In genomic region chr9:97685664-97686063, GRCm38 (mm10) we compare ENCODE assay signal across 15 mouse cellular contexts.
A peak's percentile ranks its signal among the peaks of the same experiment; 100 is the strongest.
DNase-seq lines count a peak whose midpoint lies in the region; ATAC-seq lines count a peak whose summit lies in the region.
"Had no signal": no experiment of that assay in that cellular context is flagged by ENCODE, and none has a peak within 500 bp of the region (broad histone marks: within the 10 kb centered on the region; RNA-seq: fewer than 3 reads in every experiment).

No protein-coding gene starts in this region.

- peak overlapping the region; percentile 31; the same call in 1 of the 2 replicates for H3K27ac ChIP-seq in forebrain, embryonic 15.5 days (replicated peaks)
- H3K27ac ChIP-seq in forebrain, embryonic 12.5 days: no peak overlapping the region
- no peak overlapping the region for H3K27ac ChIP-seq in midbrain, embryonic 14.5 days (replicated peaks; ENCODE audit: low read depth, low read length)
- H3K27ac ChIP-seq in midbrain, embryonic 13.5 days: no peak overlapping the region
- H3K27ac ChIP-seq: heart, embryonic 10.5 days; hindbrain, embryonic 10.5 days; kidney, embryonic 15.5 days; liver, embryonic 15.5 days; stomach, postnatal 0 days had no signal

- no peak overlapping the region for H3K4me3 ChIP-seq in forebrain, embryonic 15.5 days
- no peak overlapping the region for H3K4me3 ChIP-seq in forebrain, embryonic 12.5 days (replicated peaks)
- H3K4me3 ChIP-seq in midbrain, embryonic 14.5 days (replicated peaks; ENCODE audit: low read depth, low read length): no peak overlapping the region
- H3K4me3 ChIP-seq in midbrain, embryonic 13.5 days (replicated peaks): no peak overlapping the region
- H3K4me3 ChIP-seq: heart, embryonic 10.5 days; hindbrain, embryonic 10.5 days; kidney, embryonic 15.5 days; liver, embryonic 15.5 days; megakaryocyte, embryonic 14.5 days had no signal

- no peak overlapping the region for H3K9ac ChIP-seq in forebrain, embryonic 15.5 days (replicated peaks)
- no peak overlapping the region for H3K9ac ChIP-seq in forebrain, embryonic 12.5 days
- no peak overlapping the region for H3K9ac ChIP-seq in midbrain, embryonic 14.5 days (replicated peaks; ENCODE audit: low read length)
- no peak overlapping the region for H3K9ac ChIP-seq in midbrain, embryonic 13.5 days (replicated peaks)
- H3K9ac ChIP-seq: kidney, embryonic 15.5 days; liver, embryonic 15.5 days had no signal

- peaks cover 13% of the 10 kb centered on the region for H3K4me1 ChIP-seq in forebrain, embryonic 15.5 days
- H3K4me1 ChIP-seq in forebrain, embryonic 12.5 days: no peaks in the 10 kb centered on the region
- no peaks in the 10 kb centered on the region for H3K4me1 ChIP-seq in midbrain, embryonic 14.5 days (ENCODE audit: control insufficient read depth, insufficient read depth, low read length)
- H3K4me1 ChIP-seq in midbrain, embryonic 13.5 days (replicated peaks): no peaks in the 10 kb centered on the region
- H3K4me1 ChIP-seq: heart, embryonic 10.5 days; hindbrain, embryonic 10.5 days; kidney, embryonic 15.5 days; liver, embryonic 15.5 days; megakaryocyte, embryonic 14.5 days had no signal

- DNase-seq in midbrain, embryonic 14.5 days: peak; percentile 19
- DNase-seq in cerebellum, postnatal 10 days: peak; percentile 88 to 96
- peak; percentile 63 to 68 for DNase-seq in layer of hippocampus, postnatal 10 days (ENCODE audit: low spot score in 2 of 2)
- DNase-seq in embryo, embryonic 11 days: no peak
- no peak for DNase-seq in urinary bladder, postnatal 25 days (ENCODE audit: low spot score)

- H3K4me2 ChIP-seq in forebrain, embryonic 15.5 days (replicated peaks): no peak overlapping the region
- H3K4me2 ChIP-seq in forebrain, embryonic 12.5 days: no peak overlapping the region
- no peak overlapping the region for H3K4me2 ChIP-seq in midbrain, embryonic 14.5 days (ENCODE audit: low read length)
- H3K4me2 ChIP-seq in midbrain, embryonic 13.5 days (replicated peaks): no peak overlapping the region
- H3K4me2 ChIP-seq: kidney, embryonic 15.5 days; liver, embryonic 15.5 days had no signal

- 45% methylated on average over 4 of the region's 4 CpGs for WGBS in forebrain, embryonic 15.5 days
- WGBS in forebrain, embryonic 12.5 days: 57% methylated on average over 4 of the region's 4 CpGs
- 75% methylated on average over 4 of the region's 4 CpGs for WGBS in midbrain, embryonic 14.5 days
- WGBS in midbrain, embryonic 13.5 days: 55% methylated on average over 4 of the region's 4 CpGs

- H3K9me3 ChIP-seq in forebrain, embryonic 15.5 days: no peaks in the 10 kb centered on the region
- H3K9me3 ChIP-seq in forebrain, embryonic 12.5 days: no peaks in the 10 kb centered on the region
- H3K9me3 ChIP-seq in midbrain, embryonic 14.5 days (ENCODE audit: control insufficient read depth, low read length): no peaks in the 10 kb centered on the region
- no peaks in the 10 kb centered on the region for H3K9me3 ChIP-seq in midbrain, embryonic 13.5 days
- H3K9me3 ChIP-seq: heart, embryonic 10.5 days; hindbrain, embryonic 10.5 days; kidney, embryonic 15.5 days; liver, embryonic 15.5 days had no signal

- H3K27me3 ChIP-seq in forebrain, embryonic 15.5 days: no peaks in the 10 kb centered on the region
- H3K27me3 ChIP-seq in forebrain, embryonic 12.5 days: peaks cover 2% of the 10 kb centered on the region; the same call in 1 of the 2 replicates
- H3K27me3 ChIP-seq in midbrain, embryonic 14.5 days (ENCODE audit: control insufficient read depth, insufficient read depth, low read length): no peaks in the 10 kb centered on the region
- H3K27me3 ChIP-seq in midbrain, embryonic 13.5 days: 0 out of 2 replicates have a peak, but pooled peaks cover 2% of the 10 kb centered on the region
- H3K27me3 ChIP-seq: kidney, embryonic 15.5 days; liver, embryonic 15.5 days; megakaryocyte, embryonic 14.5 days had no signal

- no peaks in the 10 kb centered on the region for H3K36me3 ChIP-seq in forebrain, embryonic 15.5 days
- H3K36me3 ChIP-seq in forebrain, embryonic 12.5 days (replicated peaks): no peaks in the 10 kb centered on the region
- H3K36me3 ChIP-seq in midbrain, embryonic 14.5 days (ENCODE audit: control insufficient read depth, insufficient read depth, low read length): no peaks in the 10 kb centered on the region
- H3K36me3 ChIP-seq in midbrain, embryonic 13.5 days: no peaks in the 10 kb centered on the region
- H3K36me3 ChIP-seq: heart, embryonic 10.5 days; hindbrain, embryonic 10.5 days; kidney, embryonic 15.5 days; liver, embryonic 15.5 days had no signal

- ATAC-seq in forebrain, embryonic 15.5 days (replicated peaks): peak; percentile 81
- no peak for ATAC-seq in forebrain, embryonic 12.5 days (ENCODE audit: low FRiP score)
- no peak for ATAC-seq in midbrain, embryonic 14.5 days (ENCODE audit: low FRiP score, low TSS enrichment)
- ATAC-seq in midbrain, embryonic 13.5 days: no peak
- ATAC-seq: activated CD4-positive, CD25-positive, alpha-beta regulatory T cell, adult 4 months had no signal

Comparison
In these comparisons a context has a peak if more than half of its experiments do, and no peak if none do; other contexts are left out.
1. DNase-seq: peak in midbrain, embryonic 14.5 days (single experiment), cerebellum, postnatal 10 days (2 of 2) and layer of hippocampus, postnatal 10 days (2 of 2); none in embryo, embryonic 11 days (single experiment) and urinary bladder, postnatal 25 days (single experiment).